Mouse (Mus musculus) lung, postnatal 0 days (tissue): ENCODE results near the gene Zfp449.

Experiments used
- CTCF ChIP-seq: IDR thresholded peaks from 2 replicates; pipeline ENCODE4 v1.5.1; 2016; ENCODE audit warnings: antibody characterized with exemption, mild to moderate bottlenecking
- EP300 ChIP-seq: IDR thresholded peaks from 2 replicates; pipeline ENCODE4 v1.6.1; 2016; ENCODE audit warnings: antibody characterized with exemption, mild to moderate bottlenecking, control low read depth

GRCm38 (mm10) chrX:56322731-56323130 is 23.5 kb upstream of the Zfp449 start:
- TF ChIP-seq CTCF (no peak), EP300 (no peak)
